Mouse (Mus musculus): Measurements from ENCODE around the gene Limch1.

- TF ChIP-seq EP300 (IDR thresholded peaks at IDR 0.05) (no peak), CTCF (IDR thresholded peaks at IDR 0.05) (no peak)
Observed at GRCm38 (mm10) chr5:66757706-66758237, 12.1 kb downstream of the Limch1 start.
